Mouse (Mus musculus) kidney, adult 18-20 months (tissue): Measurements from ENCODE around the gene Nrap.
"Not testable (repeated sequence)": the region's sequence is repeated elsewhere in the genome, so short reads cannot be mapped to it uniquely, and the experiment has no call there.

Experiments used
- DNase-seq: peaks from one replicate; pipeline ENCODE4 v3.0.0; 2021

Nrap gene

GRCm38 (mm10) chr19:56358890-56359289 lies 30.9 kb downstream of the Nrap start:
- no peak for DNase-seq

- DNase-seq, result not testable (repeated sequence)
These were observed 32.5 kb downstream of the Nrap start for GRCm38 (mm10) chr19:56357374-56357708.

- DNase-seq, result peak; percentile 76
These were observed 33.1 kb downstream of the Nrap start for GRCm38 (mm10) chr19:56356480-56357373.

- no peak for DNase-seq
These were observed 34.6 kb downstream of the Nrap start for GRCm38 (mm10) chr19:56355201-56355600.

GRCm38 (mm10) chr19:56353689-56354088 lies 36.1 kb downstream of the Nrap start:
- DNase-seq, result no peak

- DNase-seq, result peak; percentile 21
These were observed 40.5 kb downstream of the Nrap start for GRCm38 (mm10) chr19:56349295-56349694.

- no peak for DNase-seq
These were observed 43.1 kb downstream of the Nrap start for GRCm38 (mm10) chr19:56346750-56347149.

GRCm38 (mm10) chr19:56346016-56346415 lies 43.8 kb downstream of the Nrap start:
- DNase-seq, result no peak

- no peak for DNase-seq
These were observed 45.8 kb downstream of the Nrap start for GRCm38 (mm10) chr19:56343869-56344563.

- DNase-seq, result peak; percentile 32
These were observed 47.8 kb downstream of the Nrap start for GRCm38 (mm10) chr19:56342006-56342405.

GRCm38 (mm10) chr19:56336826-56337225 lies 53.0 kb downstream of the Nrap start:
- DNase-seq, result peak; percentile 29

- peak; percentile 41 for DNase-seq
These were observed 53.5 kb downstream of the Nrap start for GRCm38 (mm10) chr19:56336321-56336720.

- DNase-seq, result no peak
These were observed 63.5 kb downstream of the Nrap start for GRCm38 (mm10) chr19:56326243-56326855.

- no peak for DNase-seq
These were observed 64.2 kb downstream of the Nrap start for GRCm38 (mm10) chr19:56325676-56326075.

GRCm38 (mm10) chr19:56321303-56321920 lies 68.4 kb downstream of the Nrap start:
- peak; percentile 9 for DNase-seq

GRCm38 (mm10) chr19:56320186-56320860 lies 69.5 kb downstream of the Nrap start:
- peak; percentile 24 for DNase-seq

GRCm38 (mm10) chr19:56319629-56320028 lies 70.2 kb downstream of the Nrap start:
- no peak for DNase-seq

- no peak for DNase-seq
These were observed 70.6 kb downstream of the Nrap start for GRCm38 (mm10) chr19:56319219-56319618.

GRCm38 (mm10) chr19:56316531-56316930 lies 73.3 kb downstream of the Nrap start:
- DNase-seq, result no peak

GRCm38 (mm10) chr19:56300835-56301234 lies 89.0 kb downstream of the Nrap start:
- no peak for DNase-seq

- no peak for DNase-seq
These were observed 92.6 kb downstream of the Nrap start for GRCm38 (mm10) chr19:56297264-56297663.

- no peak for DNase-seq
These were observed 93.2 kb downstream of the Nrap start for GRCm38 (mm10) chr19:56296668-56297067.
